Mouse (Mus musculus): ENCODE measurements around the gene Hoxd12.

Gene Hoxd12

GRCm38 (mm10) chr2:74682796-74683195 is 8.0 kb downstream of the Hoxd12 start:
- no peak for DNase-seq

- DNase-seq = peak in 1 of 2 experiments; percentile 62
Observed at GRCm38 (mm10) chr2:74683471-74683951, 8.7 kb downstream of the Hoxd12 start.

GRCm38 (mm10) chr2:74684106-74684505 is 9.3 kb downstream of the Hoxd12 start:
- DNase-seq = no peak

- DNase-seq = no peak
Observed at GRCm38 (mm10) chr2:74685059-74685603, 10.3 kb downstream of the Hoxd12 start.

GRCm38 (mm10) chr2:74686301-74686987 is 11.6 kb downstream of the Hoxd12 start:
- DNase-seq = peak; percentile 86 to 93

GRCm38 (mm10) chr2:74686988-74687697 is 12.3 kb downstream of the Hoxd12 start:
- DNase-seq = peak in 1 of 2 experiments; percentile 47

GRCm38 (mm10) chr2:74687698-74688555 is 13.1 kb downstream of the Hoxd12 start:
- peak in 1 of 2 experiments; percentile 48 for DNase-seq

GRCm38 (mm10) chr2:74688795-74689573 is 14.2 kb downstream of the Hoxd12 start:
- DNase-seq = peak in 1 of 2 experiments; percentile 53

- DNase-seq = peak in 1 of 2 experiments; percentile 63
Observed at GRCm38 (mm10) chr2:74689574-74690337, 14.9 kb downstream of the Hoxd12 start.

GRCm38 (mm10) chr2:74690338-74690716 is 15.5 kb downstream of the Hoxd12 start:
- DNase-seq = no peak

- peak; percentile 88 to 96 for DNase-seq
Observed at GRCm38 (mm10) chr2:74691022-74691951, 16.5 kb downstream of the Hoxd12 start, which contains the start of gene Hoxd10. Gene Hoxd10 (plus strand): TSS chr2:74691924.

- DNase-seq = peak in 1 of 2 experiments; percentile 54
Observed at GRCm38 (mm10) chr2:74691995-74692807, 17.4 kb downstream of the Hoxd12 start.

- no peak for DNase-seq
Observed at GRCm38 (mm10) chr2:74692808-74693431, 18.1 kb downstream of the Hoxd12 start.

- no peak for DNase-seq
Observed at GRCm38 (mm10) chr2:74693432-74693827, 18.6 kb downstream of the Hoxd12 start.

GRCm38 (mm10) chr2:74694066-74694465 is 19.3 kb downstream of the Hoxd12 start:
- DNase-seq = peak; percentile 84 to 89

GRCm38 (mm10) chr2:74695383-74695782 is 20.6 kb downstream of the Hoxd12 start:
- peak in 1 of 2 experiments; percentile 26 for DNase-seq

- peak in 1 of 2 experiments; percentile 16 for DNase-seq
Observed at GRCm38 (mm10) chr2:74695813-74696430, 21.1 kb downstream of the Hoxd12 start.

All from kidney, postnatal 25 days (tissue).